Mouse (Mus musculus) liver, postnatal 0 days (tissue): Measurements from ENCODE around the gene Rapgefl1.

ENCODE experiments used
- CTCF ChIP-seq: sonication (generic); IDR thresholded peaks from 2 replicates; pipeline ENCODE4 v1.5.1; 2016; ENCODE audit warnings: antibody characterized with exemption, low read depth
- EP300 ChIP-seq: IDR thresholded peaks from 2 replicates; pipeline ENCODE4 v1.6.1; 2016; ENCODE audit warnings: antibody characterized with exemption, low read depth, mild to moderate bottlenecking

DNA sequence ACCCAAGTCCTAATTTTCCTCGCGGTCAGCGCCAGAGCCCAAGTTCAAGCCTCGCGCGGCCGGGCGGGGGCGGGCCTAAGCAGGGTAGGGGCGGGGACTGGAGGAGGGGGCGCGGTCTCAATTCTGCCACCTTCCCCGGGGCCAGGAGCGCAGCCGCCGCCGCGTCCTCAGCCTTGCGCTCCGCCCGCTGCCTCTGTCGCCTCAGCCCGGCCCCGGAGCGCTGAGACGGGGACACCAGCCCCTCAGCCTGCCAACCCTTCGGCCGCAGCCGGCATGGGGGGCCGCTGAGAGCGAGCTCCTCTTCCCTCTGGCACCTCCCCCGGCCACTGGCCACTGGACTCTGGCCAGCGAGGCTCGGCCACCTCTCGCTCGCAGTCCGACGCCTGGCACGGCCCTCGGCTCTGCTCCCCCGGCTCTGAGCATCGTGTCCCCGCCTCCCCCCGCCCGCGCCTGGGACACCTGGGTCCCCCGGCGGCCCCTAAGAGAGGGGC is at the start of gene Rapgefl1:
- no peak for TF ChIP-seq CTCF
- TF ChIP-seq EP300: no peak
